Mouse (Mus musculus) thymus, postnatal 14 days (tissue): ENCODE measurements around the gene Trim40.
"Not testable (repeated sequence)": the region's sequence is repeated elsewhere in the genome, so short reads cannot be mapped to it uniquely, and the experiment has no call there.

Source experiments
- DNase-seq: peaks from one replicate; pipeline ENCODE4 v3.0.0; 2021

Trim40 gene

GRCm38 (mm10) chr17:36891496-36891895 is 1.6 kb upstream of the Trim40 start:
- not testable (repeated sequence) for DNase-seq

GRCm38 (mm10) chr17:36885132-36885790 is 4.7 kb downstream of the Trim40 start:
- no peak for DNase-seq

DNA sequence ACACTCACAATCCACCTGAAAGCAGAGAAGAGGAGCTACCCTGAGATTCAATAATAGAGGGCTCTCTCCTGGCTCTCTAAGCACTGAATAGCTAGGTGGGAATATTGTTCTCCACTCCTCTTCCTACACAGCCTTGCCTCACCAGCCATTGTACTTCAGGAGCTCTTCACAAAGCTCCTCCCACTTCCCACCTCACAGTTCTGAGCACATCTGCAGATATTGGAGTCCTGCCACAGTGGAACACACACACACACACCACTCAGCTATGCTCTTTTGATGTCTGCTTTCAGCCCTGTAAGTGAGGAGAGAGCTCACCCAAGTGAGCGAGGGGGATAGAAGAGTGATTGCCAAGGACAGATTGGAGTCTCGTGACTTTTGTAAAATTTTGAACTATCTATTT is 6.6 kb downstream of the Trim40 start:
- DNase-seq: no peak

DNA sequence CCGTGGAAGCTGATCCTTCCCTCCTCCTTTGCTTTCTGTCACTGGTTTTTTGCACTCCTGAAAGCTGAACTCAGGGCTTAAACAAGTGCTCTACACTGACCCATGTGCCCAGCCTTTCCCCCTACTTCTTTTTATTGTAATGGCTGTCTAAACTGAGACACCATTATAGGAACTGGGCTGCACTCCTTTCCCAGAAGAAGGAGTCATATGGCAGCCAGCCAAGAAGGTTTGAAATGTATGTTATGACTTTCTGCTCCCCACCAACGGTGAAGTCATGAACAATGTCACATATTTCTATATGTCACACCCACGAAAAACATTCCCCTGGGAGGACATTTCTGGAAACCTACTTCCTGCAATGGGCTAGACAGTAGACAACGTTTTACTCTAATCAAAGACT is 15.3 kb downstream of the Trim40 start:
- no peak for DNase-seq

GRCm38 (mm10) chr17:36869955-36870810 is 19.7 kb downstream of the Trim40 start:
- DNase-seq: no peak

GRCm38 (mm10) chr17:36869284-36869954 is 20.5 kb downstream of the Trim40 start, which contains the start of gene Trim10:
TSS of gene Trim10 (plus strand) at chr17:36869574.
- no peak for DNase-seq

DNA sequence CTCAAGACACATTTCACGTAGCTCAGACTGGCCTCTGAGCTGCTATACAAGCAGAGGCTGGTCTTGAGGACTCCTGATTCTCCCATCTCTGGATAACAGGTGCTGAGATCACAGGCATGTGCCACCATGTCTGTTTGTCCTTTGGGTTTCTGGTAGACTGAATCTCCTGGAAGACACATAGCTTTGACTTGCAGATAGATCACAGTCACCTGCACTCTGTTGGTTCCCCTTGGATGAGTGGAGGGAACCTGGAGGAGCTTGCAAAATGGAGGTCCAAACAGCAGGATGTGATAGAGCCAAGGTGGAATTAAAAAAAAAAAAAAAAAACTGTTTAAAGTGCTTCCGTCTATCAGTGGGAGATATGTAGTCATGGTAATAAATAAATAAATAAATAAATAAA is 21.1 kb downstream of the Trim40 start:
- DNase-seq: no peak

- DNase-seq: no peak
Observed at GRCm38 (mm10) chr17:36866719-36867527, 23.0 kb downstream of the Trim40 start, which contains the start of gene Trim15. TSS of gene Trim15 (minus strand) at chr17:36867210.

DNA sequence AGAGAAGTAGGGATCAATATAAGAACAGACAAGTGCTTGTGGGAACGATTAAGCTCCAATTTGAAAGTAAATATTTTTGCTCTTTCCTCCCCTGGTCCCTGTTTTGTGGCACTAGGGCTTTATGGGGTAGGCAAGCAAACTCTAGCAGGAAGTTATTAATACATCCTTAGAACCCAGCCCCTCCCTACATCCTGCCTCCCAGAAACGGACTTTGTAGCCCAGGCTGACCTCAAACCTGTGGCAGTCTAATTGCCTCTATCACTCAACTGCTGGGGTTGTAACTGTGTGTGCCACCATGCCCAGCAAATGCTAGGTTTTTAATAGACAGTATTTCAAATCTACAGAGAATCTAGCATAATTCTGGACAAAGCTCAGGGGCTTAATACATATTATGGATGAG is 28.2 kb downstream of the Trim40 start:
- no peak for DNase-seq

DNA sequence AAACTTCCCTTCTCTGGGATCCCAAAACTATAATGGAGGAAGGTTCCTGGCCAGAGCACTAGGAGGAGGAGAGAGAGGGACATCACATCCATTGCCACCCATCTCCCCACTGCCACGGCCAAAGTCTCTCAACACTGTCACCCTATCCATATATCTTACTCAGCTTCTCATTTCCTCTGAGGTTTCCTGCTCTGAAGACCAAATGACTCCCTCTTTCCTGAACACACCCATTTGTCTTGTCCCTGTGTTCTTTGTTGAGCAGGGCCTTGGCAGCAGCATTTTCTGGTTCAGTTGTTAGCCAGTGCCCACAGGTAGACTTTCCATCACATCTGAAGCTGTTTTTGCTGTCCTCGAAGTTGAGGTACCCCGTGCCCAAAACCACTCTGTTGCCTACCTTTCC is 31.7 kb downstream of the Trim40 start:
- DNase-seq: no peak

- DNase-seq: no peak
Observed at GRCm38 (mm10) chr17:36856236-36856635, 33.7 kb downstream of the Trim40 start.

DNA sequence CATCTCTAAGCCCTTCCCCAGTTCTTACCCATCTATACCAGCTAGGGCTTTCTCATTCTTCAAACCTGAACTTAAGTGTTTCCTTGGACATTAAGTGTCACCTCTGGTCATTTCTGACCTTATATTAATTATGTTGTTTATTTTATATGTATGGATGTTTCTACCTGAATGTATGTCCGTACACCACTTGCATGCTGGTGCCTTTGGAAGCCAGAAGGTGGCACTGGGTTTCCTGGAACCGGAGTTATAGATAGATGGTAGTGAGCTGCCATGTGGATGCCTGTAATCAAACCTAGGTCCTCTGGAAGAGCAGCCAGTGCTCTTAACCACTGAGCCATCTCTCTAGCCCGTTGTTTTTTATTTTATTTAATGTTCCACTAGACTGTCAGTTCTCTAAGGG is 34.4 kb downstream of the Trim40 start:
- no peak for DNase-seq

DNA sequence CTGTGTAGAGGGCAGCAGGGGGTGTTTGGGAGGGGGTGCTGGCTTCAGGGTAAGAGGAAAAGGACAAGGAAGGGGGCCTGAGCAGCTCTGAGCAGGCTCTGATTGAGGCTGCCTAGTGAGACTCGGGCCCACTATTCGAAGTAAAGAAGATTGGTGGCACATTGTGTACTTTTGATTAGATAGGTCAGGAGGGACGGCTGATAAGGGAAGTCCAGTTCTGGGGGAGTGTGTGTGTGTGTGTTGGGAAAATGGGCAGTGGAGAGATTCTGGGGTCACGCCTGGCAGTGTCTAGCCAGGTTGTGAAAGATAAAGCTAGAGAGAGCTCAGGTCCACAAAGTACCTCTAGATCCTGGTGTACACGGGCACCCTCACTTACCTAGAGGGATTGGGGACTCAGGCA is 38.3 kb downstream of the Trim40 start:
- DNase-seq: no peak

DNA sequence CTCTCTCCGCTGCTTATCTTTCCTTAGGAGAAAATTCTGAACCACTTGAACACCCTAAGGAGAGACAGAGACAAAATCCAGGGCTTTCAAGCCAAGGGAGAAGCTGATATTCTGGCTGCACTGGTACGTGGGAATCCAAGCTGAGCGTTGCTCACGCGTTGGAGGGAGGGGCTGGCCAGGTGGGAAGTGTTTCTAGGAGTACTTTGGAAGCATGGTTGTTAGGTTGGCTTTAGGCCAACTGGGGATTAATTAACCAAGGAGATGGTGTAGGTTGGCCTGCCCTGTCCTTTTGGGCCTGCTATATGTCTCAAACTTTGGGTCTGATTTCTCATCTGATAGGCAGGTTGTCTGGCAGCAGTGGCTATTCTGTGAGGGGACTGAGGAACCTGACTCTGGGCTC is 38.7 kb downstream of the Trim40 start:
- DNase-seq: no peak

DNA sequence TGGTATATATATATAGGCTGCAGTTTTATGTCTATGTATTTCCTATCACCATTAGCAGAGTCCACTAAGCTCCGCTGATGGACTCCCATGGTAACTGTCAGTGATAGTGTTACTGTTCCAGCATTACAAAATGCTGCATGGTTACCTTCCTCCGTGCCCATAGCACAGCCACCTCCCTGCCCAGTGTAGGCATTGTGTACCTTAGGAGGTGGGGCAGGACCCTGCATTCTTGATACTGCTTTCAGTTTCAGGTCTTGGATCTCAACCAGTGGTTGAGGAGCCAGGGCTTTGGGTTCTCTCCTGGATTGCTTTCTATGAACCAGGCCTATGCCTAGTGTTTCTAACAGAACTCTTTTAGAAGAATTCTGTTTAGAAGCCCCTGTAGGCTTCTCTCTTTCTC is 39.9 kb downstream of the Trim40 start:
- DNase-seq: no peak

DNA sequence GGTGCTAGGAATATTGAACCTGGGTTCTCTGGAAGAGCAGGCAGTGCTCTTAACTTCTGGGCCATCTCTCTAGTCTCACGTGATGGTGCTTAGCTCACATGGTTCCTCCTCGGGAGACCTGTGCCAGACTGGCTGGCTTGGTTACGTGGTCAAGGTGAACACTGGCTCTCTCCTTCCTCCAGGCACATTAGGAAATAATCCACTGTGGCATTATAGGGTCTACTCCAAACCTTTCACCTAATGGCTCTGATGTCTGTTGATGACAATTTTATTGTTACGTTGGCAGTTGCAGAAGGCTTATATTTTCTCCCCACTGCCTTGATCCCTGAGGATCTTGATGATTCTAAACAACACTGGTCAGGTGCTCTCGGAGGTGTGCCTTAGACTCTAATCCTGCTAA is 41.0 kb downstream of the Trim40 start:
- DNase-seq: no peak

DNA sequence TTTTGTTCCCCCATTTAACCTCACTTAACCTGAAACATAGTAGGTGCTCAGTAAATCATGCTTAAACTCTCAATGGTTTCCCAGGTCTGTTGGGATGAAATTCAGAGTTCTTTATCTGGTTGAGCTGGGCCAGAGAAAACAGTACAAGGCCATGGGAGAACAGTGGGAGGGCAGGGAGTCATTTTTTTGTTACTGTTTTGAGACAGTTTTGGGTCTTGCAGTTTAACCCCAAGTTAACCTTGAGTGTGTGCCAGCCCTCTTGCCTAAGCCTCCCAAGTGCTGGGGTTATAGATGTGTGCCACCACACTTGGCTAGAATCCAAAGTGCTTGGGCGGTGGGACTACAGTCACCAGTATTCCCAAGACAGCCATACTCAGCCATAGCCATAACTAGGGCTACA is 45.2 kb downstream of the Trim40 start:
- no peak for DNase-seq

- DNase-seq: no peak
Observed at GRCm38 (mm10) chr17:36844286-36844719, 45.6 kb downstream of the Trim40 start.

- DNase-seq: no peak
Observed at GRCm38 (mm10) chr17:36843696-36844095, 46.2 kb downstream of the Trim40 start.

DNA sequence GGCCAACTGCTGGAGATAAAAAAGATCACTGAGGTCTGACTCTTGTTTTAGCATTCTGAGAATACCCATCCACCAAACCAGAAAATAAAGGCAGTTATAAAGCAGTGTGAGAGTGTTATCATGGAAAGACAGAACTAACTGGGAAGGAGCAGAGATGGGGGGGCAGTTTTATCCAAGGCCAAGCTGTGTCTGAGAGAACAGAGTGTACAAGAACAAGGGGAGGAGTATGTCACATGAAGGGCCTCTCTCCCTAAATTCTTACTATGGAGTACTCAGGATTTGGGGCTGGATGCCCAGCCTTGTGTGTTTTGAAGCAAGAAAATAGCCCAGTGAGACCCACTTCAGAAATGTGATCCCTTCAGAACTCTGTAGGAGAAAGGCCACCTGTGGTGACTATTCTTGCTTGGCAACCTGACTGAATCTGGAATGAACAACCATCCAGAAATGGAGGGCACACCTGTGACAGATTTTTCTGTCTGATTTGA is 48.9 kb downstream of the Trim40 start:
- no peak for DNase-seq

DNA sequence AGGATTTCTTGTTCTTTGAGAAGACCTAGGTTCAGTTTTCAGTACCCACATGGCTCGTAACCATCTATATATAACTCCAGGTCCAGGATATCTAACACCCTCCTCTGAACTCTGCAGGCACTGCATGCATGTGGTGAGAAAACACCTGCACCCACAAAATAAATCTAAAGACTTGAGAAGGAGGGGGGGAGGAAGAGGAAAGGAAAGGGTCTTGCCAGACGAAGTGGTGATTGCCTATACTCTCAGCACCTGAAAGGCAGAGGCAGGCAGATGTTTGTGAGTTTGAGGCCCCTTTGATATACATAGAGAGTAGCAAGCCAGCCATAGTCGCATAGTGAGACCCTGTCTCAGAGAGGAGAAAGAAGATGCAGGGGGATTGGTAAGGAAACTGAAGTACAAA is 50.0 kb downstream of the Trim40 start:
- peak; percentile 45 for DNase-seq

DNA sequence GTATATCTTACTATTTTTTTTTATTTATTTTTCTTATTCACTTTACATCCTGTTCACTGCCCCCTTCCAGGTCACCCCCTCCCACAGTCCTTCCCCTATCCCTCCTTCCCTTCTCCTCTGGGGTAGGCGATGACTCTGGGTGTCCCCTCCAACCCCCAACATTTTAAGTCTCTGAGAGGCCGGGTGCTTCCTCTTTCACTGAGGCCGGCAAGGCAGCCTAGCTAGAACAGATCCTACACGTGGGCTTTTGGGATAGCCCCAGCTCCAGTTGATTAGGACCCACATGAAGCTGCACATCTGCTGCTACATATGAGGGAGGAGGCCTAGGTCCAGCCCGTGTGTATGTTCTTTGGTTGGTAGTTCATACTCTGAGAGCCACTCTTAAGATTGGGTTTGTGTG is 50.9 kb downstream of the Trim40 start:
- no peak for DNase-seq
